Mouse (Mus musculus) limb, embryonic 14.5 days (tissue): ENCODE results near the gene Pex16. TPM values are rescaled to one million over a fixed set of nuclear protein-coding genes. Genes with fewer than 3 reads are reported as not detected.

Experiments used
- ATAC-seq: fragments of 200-750 bp; cut with Nextera tagmentation; 2 replicates; pipeline ENCODE4 v1.8.0; 2017; ENCODE audit warnings: low read depth, moderate number of reproducible peaks, moderate TSS enrichment; ENCODE audit not compliant: low FRiP score
- DNase-seq: peaks from one replicate; pipeline ENCODE4 v3.0.0-alpha.2; 2015; ENCODE audit warnings: low spot score
- H3K27ac ChIP-seq: fragments of 300-500 bp; sonication (generic); replicated peaks from 2 replicates; pipeline ENCODE4 v1.5.1; 2014; ENCODE audit warnings: low read depth, mild to moderate bottlenecking, low read length, moderate library complexity, mixed read lengths
- H3K27me3 ChIP-seq: fragments of 300-500 bp; sonication (generic); 2 replicates; pipeline ENCODE4 v1.6.1; 2014; ENCODE audit warnings: low read length, mixed read lengths; ENCODE audit not compliant: control insufficient read depth, insufficient read depth
- H3K36me3 ChIP-seq: fragments of 300-500 bp; sonication (generic); 2 replicates; pipeline ENCODE4 v1.6.1; 2014; ENCODE audit warnings: mild to moderate bottlenecking, low read length, moderate library complexity, mixed read lengths; ENCODE audit not compliant: control insufficient read depth, insufficient read depth
- H3K4me1 ChIP-seq: fragments of 300-500 bp; sonication (generic); 2 replicates; pipeline ENCODE4 v1.6.1; 2014; ENCODE audit warnings: antibody characterized with exemption, low read length, mixed read lengths; ENCODE audit not compliant: control insufficient read depth, insufficient read depth
- H3K4me2 ChIP-seq: fragments of 300-500 bp; sonication (generic); replicated peaks from 2 replicates; pipeline ENCODE4 v1.6.1; 2014; ENCODE audit warnings: low read depth, mild to moderate bottlenecking, low read length, moderate library complexity; ENCODE audit not compliant: severe bottlenecking
- H3K4me3 ChIP-seq: fragments of 300-500 bp; sonication (generic); replicated peaks from 2 replicates; pipeline ENCODE4 v1.5.1; 2014; ENCODE audit warnings: low read length
- H3K9ac ChIP-seq: fragments of 300-500 bp; sonication (generic); 2 replicates; pipeline ENCODE4 v1.6.1; 2014; ENCODE audit warnings: mild to moderate bottlenecking, low read depth, low read length, moderate library complexity; ENCODE audit not compliant: severe bottlenecking
- H3K9me3 ChIP-seq: fragments of 300-500 bp; sonication (generic); 2 replicates; pipeline ENCODE4 v1.6.1; 2016; ENCODE audit warnings: low read length; ENCODE audit not compliant: control insufficient read depth
- POLR2A ChIP-seq: fragments of 200-500 bp; IDR thresholded peaks from 2 replicates; pipeline ENCODE4 v1.8.0; 2012; ENCODE audit warnings: inconsistent platforms, mild to moderate bottlenecking, moderate library complexity, borderline replicate concordance; ENCODE audit not compliant: insufficient read depth, insufficient read length; ENCODE audit errors: extremely low read depth
- WGBS: fragments of 180-500 bp; shearing (Covaris S2); extraction: QIAGEN DNeasy Blood & Tissue Kit; methylation state at CpG from one replicate; pipeline ENCODE4 v1.1.7; 2014; 5-methylcytosine and 5-hydroxymethylcytosine counted together
- polyA plus RNA-seq, 2 experiments: library from polyadenylated mRNA; depleted of rRNA in 1 of 2; stranded (reverse) in 1 of 2; unstranded in 1 of 2; fragments of >200 nt; fragmentation: Nextera tagmentation in 1 of 2; extraction: Ambion mirVana in 1 of 2; gene quantifications; 2 replicates each; pipeline versions ENCODE4 v1.2.1 to v1.2.3; 2012 to 2014

Pex16 gene
- polyA plus RNA-seq, 2 experiments, result 22.3 to 26.4 TPM

GRCm38 (mm10) chr2:92388081-92388517 is 13.6 kb downstream of the Pex16 start:
- H3K27me3 ChIP-seq, result no peaks in the 10 kb centered on the region
- peak overlapping the region; percentile 59 for H3K4me3 ChIP-seq
- no peak for ATAC-seq
- H3K9me3 ChIP-seq, result no peaks in the 10 kb centered on the region
- DNase-seq, result no peak
- no peak for TF ChIP-seq POLR2A
- peaks cover 41% of the 10 kb centered on the region for H3K36me3 ChIP-seq
- H3K27ac ChIP-seq, result no peak overlapping the region
- peak overlapping the region; percentile 64 for H3K4me2 ChIP-seq
- H3K9ac ChIP-seq, result peak overlapping the region; percentile 59; the same call in 1 of the 2 replicates
- H3K4me1 ChIP-seq, result peaks cover 21% of the 10 kb centered on the region
- 57% methylated on average over 3 of the region's 3 CpGs for WGBS

GRCm38 (mm10) chr2:92388891-92389641 is 14.6 kb downstream of the Pex16 start:
- peak overlapping the region; percentile 86 for H3K27ac ChIP-seq
- peak overlapping the region; percentile 64 for H3K4me2 ChIP-seq
- 1% methylated on average over 55 of the region's 62 CpGs for WGBS
- ATAC-seq (peak; percentile 90), DNase-seq (peak; percentile 93)
- H3K36me3 ChIP-seq, result peaks cover 32% of the 10 kb centered on the region
- H3K4me3 ChIP-seq, result peak overlapping the region; percentile 59
- peak overlapping the region; percentile 59 for H3K9ac ChIP-seq
- no peaks in the 10 kb centered on the region for H3K27me3 ChIP-seq
- TF ChIP-seq POLR2A, result peak; percentile 62; the same call in 1 of the 2 replicates
- H3K9me3 ChIP-seq, result no peaks in the 10 kb centered on the region
- peaks cover 21% of the 10 kb centered on the region for H3K4me1 ChIP-seq

- H3K36me3 ChIP-seq, result peaks cover 26% of the 10 kb centered on the region
- peak overlapping the region; percentile 86; the same call in 1 of the 2 replicates for H3K27ac ChIP-seq
- 6% methylated on average over 10 of the region's 10 CpGs for WGBS
- peak overlapping the region; percentile 64 for H3K4me2 ChIP-seq
- no peaks in the 10 kb centered on the region for H3K9me3 ChIP-seq
- TF ChIP-seq POLR2A, result no peak
- H3K27me3 ChIP-seq, result no peaks in the 10 kb centered on the region
- ATAC-seq (peak; percentile 23), DNase-seq (no peak)
- H3K9ac ChIP-seq, result 0 out of 2 replicates have a peak overlapping the region, but pooled peaks have one; percentile 59
- peaks cover 21% of the 10 kb centered on the region for H3K4me1 ChIP-seq
- H3K4me3 ChIP-seq, result peak overlapping the region; percentile 59
Measured at GRCm38 (mm10) chr2:92389645-92390044, 15.2 kb downstream of the Pex16 start.

GRCm38 (mm10) chr2:92390206-92390930 is 15.9 kb downstream of the Pex16 start:
- H3K27ac ChIP-seq, result 0 out of 2 replicates have a peak overlapping the region, but pooled peaks have one; percentile 9
- ATAC-seq (no peak), DNase-seq (no peak)
- no peak overlapping the region for H3K4me3 ChIP-seq
- no peak overlapping the region; the same call in 1 of the 2 replicates for H3K4me2 ChIP-seq
- WGBS, result 86% methylated on average over 6 of the region's 6 CpGs
- peaks cover 20% of the 10 kb centered on the region for H3K36me3 ChIP-seq
- no peak for TF ChIP-seq POLR2A
- H3K9ac ChIP-seq, result no peak overlapping the region
- peaks cover 21% of the 10 kb centered on the region for H3K4me1 ChIP-seq
- no peaks in the 10 kb centered on the region for H3K9me3 ChIP-seq
- H3K27me3 ChIP-seq, result no peaks in the 10 kb centered on the region

GRCm38 (mm10) chr2:92391116-92391515 is 16.6 kb downstream of the Pex16 start:
- no peak overlapping the region; the same call in 1 of the 2 replicates for H3K4me3 ChIP-seq
- ATAC-seq, result no peak
- 89% methylated on average over 8 of the region's 8 CpGs for WGBS
- H3K9me3 ChIP-seq, result no peaks in the 10 kb centered on the region
- H3K27me3 ChIP-seq, result no peaks in the 10 kb centered on the region
- H3K4me2 ChIP-seq, result no peak overlapping the region
- no peak for TF ChIP-seq POLR2A
- H3K36me3 ChIP-seq, result peaks cover 12% of the 10 kb centered on the region
- DNase-seq, result no peak
- H3K9ac ChIP-seq, result no peak overlapping the region
- peaks cover 21% of the 10 kb centered on the region for H3K4me1 ChIP-seq
- no peak overlapping the region for H3K27ac ChIP-seq
